Mouse (Mus musculus) kidney, adult 2 months (tissue): ENCODE results near the gene Etl4. TPM values are rescaled to one million over a fixed set of nuclear protein-coding genes. Genes with fewer than 3 reads are reported as not detected.

ENCODE experiments used
- DNase-seq: peaks from one replicate; pipeline ENCODE4 v3.0.0; 2021
- H3K27ac ChIP-seq: fragments of 200-500 bp; 2 replicates; pipeline ENCODE4 v1.5.1; 2012; ENCODE audit warnings: low read depth, low read length, control low read depth, inconsistent platforms; ENCODE audit not compliant: insufficient read depth
- H3K27me3 ChIP-seq: fragments of 200-500 bp; replicated peaks from 2 replicates; pipeline ENCODE4 v1.6.1; 2012; ENCODE audit warnings: mild to moderate bottlenecking, moderate library complexity, low read length, inconsistent platforms; ENCODE audit not compliant: control insufficient read depth, insufficient read depth
- H3K36me3 ChIP-seq: fragments of 200-500 bp; 2 replicates; pipeline ENCODE4 v1.6.1; 2012; ENCODE audit warnings: mild to moderate bottlenecking, moderate library complexity, low read length, inconsistent platforms; ENCODE audit not compliant: control insufficient read depth, insufficient read depth
- H3K4me1 ChIP-seq: fragments of 200-500 bp; 2 replicates; pipeline ENCODE4 v1.6.1; 2011; ENCODE audit warnings: low read length; ENCODE audit not compliant: control insufficient read depth, insufficient read depth
- H3K4me3 ChIP-seq: fragments of 200-500 bp; 2 replicates; pipeline ENCODE4 v1.5.1; 2011; ENCODE audit warnings: mild to moderate bottlenecking, low read depth, low read length, control low read depth; ENCODE audit not compliant: insufficient read depth
- CTCF ChIP-seq: fragments of 200-500 bp; conservative IDR thresholded peaks from 2 replicates; pipeline ENCODE4 v1.5.1; 2011; ENCODE audit warnings: low read depth, mild to moderate bottlenecking, control low read depth, low read length, moderate library complexity, mixed read lengths; ENCODE audit not compliant: insufficient read depth, insufficient read length
- POLR2A ChIP-seq: fragments of 200-500 bp; IDR thresholded peaks from one replicate; pipeline ENCODE4 v1.6.1; 2011; ENCODE audit warnings: low read depth, low read length, control low read depth
- WGBS: fragments of 180-500 bp; shearing (Covaris S2); methylation state at CpG from one replicate; pipeline ENCODE4 v1.1.7; 2018; 5-methylcytosine and 5-hydroxymethylcytosine counted together
- polyA plus RNA-seq: library from polyadenylated mRNA; depleted of rRNA; stranded (reverse); fragments of >200 nt; gene quantifications from 2 replicates; pipeline ENCODE4 v1.2.3, GENCODE M21; 2012

Gene Etl4
- polyA plus RNA-seq, 1 experiment: 21.4 TPM

DNA sequence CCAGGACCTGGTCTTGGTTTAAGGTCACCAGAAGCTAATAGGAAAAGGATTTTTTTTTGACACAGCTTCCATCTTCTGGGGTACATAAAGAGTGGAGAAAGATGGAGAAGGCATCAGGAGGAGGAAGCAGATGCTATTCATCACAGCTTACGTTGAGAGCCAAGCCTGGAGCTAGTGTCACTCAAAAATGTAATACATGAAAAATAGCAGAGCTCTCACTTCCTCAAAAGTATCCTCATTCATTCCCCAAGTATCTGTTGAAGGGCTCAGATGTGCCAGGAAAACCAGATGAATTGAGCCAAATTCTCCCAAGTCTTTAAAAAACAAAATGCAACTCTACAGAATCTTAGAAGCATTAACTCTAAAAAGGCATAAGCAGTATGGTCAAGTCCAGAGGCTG lies 297.1 kb downstream of the Etl4 start:
- H3K4me3 ChIP-seq: no peak overlapping the region
- 51% methylated on average over 1 of the region's 1 CpGs for WGBS
- no peaks in the 10 kb centered on the region for H3K27me3 ChIP-seq
- H3K4me1 ChIP-seq: no peaks in the 10 kb centered on the region
- H3K36me3 ChIP-seq: no peaks in the 10 kb centered on the region
- TF ChIP-seq POLR2A: no peak
- TF ChIP-seq CTCF: no peak
- H3K27ac ChIP-seq: no peak overlapping the region
- DNase-seq: no peak

DNA sequence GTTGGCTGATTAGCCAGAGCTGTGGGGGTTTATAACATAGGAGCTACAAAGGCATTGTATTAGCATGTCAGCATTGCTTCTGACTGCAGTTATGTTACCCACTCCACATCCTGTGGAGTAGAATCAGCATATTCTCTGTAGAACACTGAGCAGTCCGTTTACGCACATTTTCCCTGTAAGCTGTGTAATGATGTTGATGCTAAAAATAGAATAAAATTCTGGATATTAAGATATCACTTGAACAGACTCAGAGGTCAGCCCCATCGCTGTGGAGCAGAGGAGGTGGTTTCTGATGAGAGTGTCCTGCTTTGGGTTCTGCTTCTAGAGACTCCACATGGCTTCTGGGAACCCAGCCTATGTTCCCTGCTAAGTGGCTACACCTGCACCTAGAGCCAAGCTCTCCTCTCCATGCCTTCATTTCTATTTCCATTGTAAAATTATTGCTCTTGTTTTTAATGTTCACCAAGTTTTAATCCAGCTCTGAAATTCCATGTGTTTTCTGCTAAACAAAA lies 299.2 kb downstream of the Etl4 start:
- TF ChIP-seq POLR2A (no peak), CTCF (no peak)
- Histone ChIP-seq H3K27me3 (no peaks in the 10 kb centered on the region), H3K36me3 (no peaks in the 10 kb centered on the region), H3K27ac (no peak overlapping the region), H3K4me1 (no peaks in the 10 kb centered on the region), H3K4me3 (no peak overlapping the region)
- DNase-seq: no peak
- 67% methylated on average over 3 of the region's 3 CpGs for WGBS

DNA sequence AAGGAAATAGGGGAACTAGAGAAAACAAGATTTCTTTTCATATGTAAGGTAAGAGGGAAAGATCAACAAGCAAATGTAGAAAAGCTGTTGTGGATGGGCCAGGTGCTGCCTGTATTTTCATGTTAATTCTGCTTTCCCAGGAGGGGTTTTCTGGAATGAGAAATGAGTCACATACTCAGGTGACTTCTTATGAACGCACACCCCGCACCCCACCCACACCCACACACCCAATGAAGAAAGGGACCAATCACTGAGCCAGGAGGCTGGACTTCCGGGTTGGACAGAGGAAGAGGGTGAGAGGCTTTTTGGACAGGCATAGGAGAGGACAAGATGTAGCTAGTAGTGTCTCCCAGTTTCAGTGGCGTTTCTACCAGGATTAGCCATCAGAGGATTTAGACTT lies 299.8 kb downstream of the Etl4 start:
- Histone ChIP-seq H3K4me1 (no peaks in the 10 kb centered on the region), H3K4me3 (no peak overlapping the region), H3K36me3 (no peaks in the 10 kb centered on the region), H3K27me3 (no peaks in the 10 kb centered on the region), H3K27ac (no peak overlapping the region)
- no peak for TF ChIP-seq POLR2A
- TF ChIP-seq CTCF: no peak
- no peak for DNase-seq
- 77% methylated on average over 4 of the region's 4 CpGs for WGBS

DNA sequence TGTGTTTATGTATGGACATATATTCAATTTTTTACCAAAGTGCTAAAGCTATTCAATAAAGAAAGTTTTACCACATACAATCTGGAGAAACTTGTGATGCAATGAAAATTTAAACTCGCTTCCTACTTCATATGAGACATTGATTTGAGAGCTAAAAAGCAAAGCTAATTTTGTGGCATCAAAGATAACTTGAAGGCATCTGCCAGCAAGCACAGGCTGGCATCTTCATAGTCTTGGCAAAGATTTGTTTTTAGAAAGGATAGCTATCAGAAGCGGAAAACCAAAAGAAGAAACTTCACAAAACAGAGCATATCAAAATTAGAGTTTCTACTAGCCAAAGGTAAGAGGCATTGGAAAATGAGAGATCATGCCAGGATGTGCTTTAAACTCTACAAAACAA lies 306.7 kb downstream of the Etl4 start:
- Histone ChIP-seq H3K27ac (no peak overlapping the region), H3K27me3 (no peaks in the 10 kb centered on the region), H3K36me3 (no peaks in the 10 kb centered on the region), H3K4me1 (no peaks in the 10 kb centered on the region), H3K4me3 (no peak overlapping the region)
- no peak for DNase-seq
- TF ChIP-seq CTCF: no peak
- no peak for TF ChIP-seq POLR2A
- 93% methylated on average over 2 of the region's 2 CpGs for WGBS

DNA sequence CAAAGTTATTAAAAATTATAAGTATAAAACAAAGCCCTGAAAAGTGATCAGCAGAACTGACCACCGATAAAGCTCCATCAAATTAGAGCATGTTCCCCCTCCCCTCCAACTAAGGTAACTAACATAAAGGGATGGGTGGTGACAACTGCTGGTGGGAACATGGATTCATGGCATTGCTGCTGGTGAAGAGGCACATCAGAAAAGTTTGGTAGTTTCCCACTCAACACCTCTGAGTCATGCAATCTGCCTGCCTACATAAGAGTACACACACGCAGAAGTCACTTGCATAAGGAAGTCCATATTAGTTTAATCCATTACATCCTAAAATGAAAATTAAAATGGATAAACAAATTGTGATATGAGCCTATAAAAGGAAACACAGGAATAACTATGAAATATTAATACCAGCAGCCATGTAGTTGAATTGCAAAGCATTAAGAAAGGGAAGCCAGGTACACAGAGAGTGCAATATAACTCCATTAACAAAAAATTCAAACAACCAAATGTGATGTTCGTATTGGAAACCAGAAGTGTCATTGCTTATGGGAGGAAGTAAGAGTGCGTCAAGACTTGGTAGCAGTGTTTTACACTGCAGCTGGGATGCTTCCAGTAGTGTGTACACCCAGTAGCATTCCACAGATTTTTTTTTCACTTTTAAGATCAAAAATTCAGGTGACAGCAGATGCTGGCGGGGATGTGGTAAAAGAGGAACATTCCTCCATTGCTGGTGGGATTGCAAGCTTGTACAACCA lies 307.3 kb downstream of the Etl4 start:
- Histone ChIP-seq H3K27me3 (no peaks in the 10 kb centered on the region), H3K4me1 (no peaks in the 10 kb centered on the region), H3K27ac (no peak overlapping the region), H3K4me3 (no peak overlapping the region), H3K36me3 (no peaks in the 10 kb centered on the region)
- no peak for DNase-seq
- TF ChIP-seq POLR2A: no peak
- TF ChIP-seq CTCF: no peak
- 90% methylated on average over 5 of the region's 5 CpGs for WGBS

DNA sequence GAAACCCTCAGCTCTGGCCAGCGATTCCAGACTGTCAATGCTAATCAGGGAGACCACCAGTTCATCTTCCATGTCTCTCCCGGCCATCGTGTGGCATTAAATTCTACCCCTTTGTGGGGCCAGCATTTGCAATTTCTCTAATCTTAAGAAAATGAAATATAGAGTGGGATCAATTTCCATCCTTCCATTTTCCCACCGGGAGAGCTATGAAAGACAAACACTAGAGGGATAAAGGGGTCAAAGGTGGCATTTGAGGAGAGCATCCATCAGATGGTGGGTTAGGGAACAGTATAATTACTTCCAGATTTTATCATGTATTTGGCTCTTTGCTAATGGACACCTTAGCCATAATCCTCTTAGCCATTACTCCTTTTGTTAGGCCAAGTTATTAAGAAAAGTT lies 321.8 kb downstream of the Etl4 start:
- Histone ChIP-seq H3K4me3 (no peak overlapping the region), H3K27me3 (no peaks in the 10 kb centered on the region), H3K4me1 (no peaks in the 10 kb centered on the region), H3K27ac (no peak overlapping the region), H3K36me3 (no peaks in the 10 kb centered on the region)
- no peak for TF ChIP-seq CTCF
- no peak for TF ChIP-seq POLR2A
- 59% methylated on average over 4 of the region's 4 CpGs for WGBS
- no peak for DNase-seq

DNA sequence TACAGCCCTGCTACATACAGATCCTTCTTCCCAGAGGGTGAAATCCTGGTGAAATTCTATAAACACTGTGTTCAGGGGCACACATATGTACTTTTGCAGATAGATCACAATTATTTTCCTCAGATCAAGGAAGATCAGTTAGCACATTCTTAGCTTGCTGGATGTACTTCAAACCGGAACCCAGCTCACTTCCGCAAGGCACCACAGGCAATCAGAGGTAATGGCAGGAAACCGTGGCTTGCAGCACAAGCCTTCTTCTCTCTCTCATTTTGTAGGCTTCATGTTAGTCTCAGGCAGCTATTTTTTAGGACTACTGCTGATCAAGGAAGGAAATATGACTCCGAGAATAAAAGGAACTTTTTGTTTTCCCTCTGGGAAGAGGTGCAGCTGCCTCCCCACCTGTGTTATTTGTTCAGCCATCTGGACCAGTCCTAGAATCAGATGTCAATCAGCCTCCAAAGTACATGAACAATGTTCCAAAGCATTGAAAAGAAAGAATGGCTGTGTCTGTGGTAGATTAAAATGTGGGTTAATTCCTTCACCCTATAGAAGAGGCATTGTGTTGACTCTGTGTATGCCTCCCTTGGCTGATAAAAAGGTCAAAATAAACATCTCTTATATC lies 338.6 kb downstream of the Etl4 start:
- no peak for TF ChIP-seq CTCF
- TF ChIP-seq POLR2A: no peak
- Histone ChIP-seq H3K36me3 (no peaks in the 10 kb centered on the region), H3K4me1 (no peaks in the 10 kb centered on the region), H3K4me3 (no peak overlapping the region), H3K27me3 (no peaks in the 10 kb centered on the region), H3K27ac (no peak overlapping the region)
- DNase-seq: peak; percentile 7
- 59% methylated on average over 4 of the region's 4 CpGs for WGBS
